ENCODE assay signal across 8 mouse cellular contexts in genomic region chr1:151344283-151345108, GRCm38 (mm10). TPM values are rescaled to one million over a fixed set of nuclear protein-coding genes. Genes with fewer than 3 reads are reported as not detected.
DNase-seq lines count a peak whose midpoint lies in the region; ATAC-seq and TF ChIP-seq lines count a peak whose summit lies in the region.

TSS of gene Ivns1abp (plus strand) at chr1:151344477.

- ATAC-seq in embryonic facial prominence, embryonic 13.5 days (ENCODE audit: insufficient number of reproducible peaks, insufficient read depth, low FRiP score, low TSS enrichment, low read depth): peak; percentile 91
- ATAC-seq in limb, embryonic 12.5 days (ENCODE audit: insufficient number of reproducible peaks, insufficient read depth, low FRiP score, low TSS enrichment, low read depth): peak; percentile 94
- ATAC-seq in midbrain, embryonic 15.5 days (replicated peaks): peak; percentile 97

- DNase-seq in 3134 (ENCODE audit: extremely low read depth, insufficient read length, low spot score): peak; percentile 97
- DNase-seq in adrenal gland, postnatal 36 days: peak; percentile 98 to 99
- DNase-seq in heart, adult 18-20 months: peak; percentile 98 to 99
- peak; percentile 99 for DNase-seq in kidney, adult 2 months
- DNase-seq in spleen, adult 2 months (ENCODE audit: low read depth in 1 of 2, low spot score in 2 of 2): peak; percentile 95 to 97

- peaks cover 37% of the 10 kb centered on the region for H3K4me1 ChIP-seq in embryonic facial prominence, embryonic 13.5 days
- peaks cover 31% of the 10 kb centered on the region for H3K4me1 ChIP-seq in kidney, adult 2 months (ENCODE audit: control insufficient read depth, insufficient read depth, low read length)
- H3K4me1 ChIP-seq in limb, embryonic 12.5 days (replicated peaks): peaks cover 33% of the 10 kb centered on the region
- H3K4me1 ChIP-seq in midbrain, embryonic 15.5 days: peaks cover 40% of the 10 kb centered on the region
- H3K4me1 ChIP-seq in spleen, adult 2 months (ENCODE audit: control insufficient read depth, insufficient read depth, insufficient read length): peaks cover 6% of the 10 kb centered on the region

- under 1% methylated on average over 91 of the region's 104 CpGs for WGBS in embryonic facial prominence, embryonic 13.5 days
- under 1% methylated on average over 104 of the region's 104 CpGs for WGBS in kidney, adult 2 months
- WGBS in limb, embryonic 12.5 days: under 1% methylated on average over 84 of the region's 104 CpGs
- WGBS in midbrain, embryonic 15.5 days: under 1% methylated on average over 94 of the region's 104 CpGs
- WGBS in spleen, adult 2 months: under 1% methylated on average over 102 of the region's 104 CpGs

- no peaks in the 10 kb centered on the region for H3K36me3 ChIP-seq in embryonic facial prominence, embryonic 13.5 days
- peaks cover 2% of the 10 kb centered on the region; the same call in 1 of the 2 replicates for H3K36me3 ChIP-seq in kidney, adult 2 months (ENCODE audit: control insufficient read depth, insufficient read depth, low read length)
- H3K36me3 ChIP-seq in limb, embryonic 12.5 days: peaks cover 3% of the 10 kb centered on the region
- H3K36me3 ChIP-seq in midbrain, embryonic 15.5 days (replicated peaks): no peaks in the 10 kb centered on the region
- H3K36me3 ChIP-seq in spleen, adult 2 months (ENCODE audit: control insufficient read depth, insufficient read depth, low read length): peaks cover 2% of the 10 kb centered on the region

- H3K9ac ChIP-seq in embryonic facial prominence, embryonic 13.5 days: peak within 1 kb of the TSS; percentile 96
- peak within 1 kb of the TSS; percentile 98 for H3K9ac ChIP-seq in limb, embryonic 12.5 days (replicated peaks)
- peak within 1 kb of the TSS; percentile 90 for H3K9ac ChIP-seq in midbrain, embryonic 15.5 days

- TF ChIP-seq CTCF in kidney, adult 2 months (conservative IDR thresholded peaks at IDR 0.05; ENCODE audit: insufficient read depth, insufficient read length, low read depth, low read length): no peak
- no peak for TF ChIP-seq CTCF in spleen, adult 2 months (IDR thresholded peaks at IDR 0.05; ENCODE audit: extremely low read depth, insufficient read depth, insufficient read length, insufficient replicate concordance)

- H3K27ac ChIP-seq in embryonic facial prominence, embryonic 13.5 days: peak within 1 kb of the TSS; percentile 96
- peak within 1 kb of the TSS; percentile 99 for H3K27ac ChIP-seq in kidney, adult 2 months (ENCODE audit: insufficient read depth, low read depth, low read length)
- peak within 1 kb of the TSS; percentile 95 for H3K27ac ChIP-seq in limb, embryonic 12.5 days
- peak within 1 kb of the TSS; percentile 95 for H3K27ac ChIP-seq in midbrain, embryonic 15.5 days
- H3K27ac ChIP-seq in spleen, adult 2 months (ENCODE audit: insufficient read depth, low read length): peak within 1 kb of the TSS; percentile 97

- H3K9me3 ChIP-seq in embryonic facial prominence, embryonic 13.5 days: no peaks in the 10 kb centered on the region
- no peaks in the 10 kb centered on the region for H3K9me3 ChIP-seq in limb, embryonic 12.5 days
- no peaks in the 10 kb centered on the region for H3K9me3 ChIP-seq in midbrain, embryonic 15.5 days

- H3K4me3 ChIP-seq in embryonic facial prominence, embryonic 13.5 days: peak within 1 kb of the TSS; percentile 85
- H3K4me3 ChIP-seq in kidney, adult 2 months (ENCODE audit: insufficient read depth, low read depth, low read length): peak within 1 kb of the TSS; percentile 63
- peak within 1 kb of the TSS; percentile 97 for H3K4me3 ChIP-seq in limb, embryonic 12.5 days (replicated peaks)
- H3K4me3 ChIP-seq in midbrain, embryonic 15.5 days: peak within 1 kb of the TSS; percentile 82
- peak within 1 kb of the TSS; percentile 89 for H3K4me3 ChIP-seq in spleen, adult 2 months (ENCODE audit: extremely low read depth, insufficient read depth, insufficient read length)

- H3K27me3 ChIP-seq in embryonic facial prominence, embryonic 13.5 days: no peaks in the 10 kb centered on the region
- H3K27me3 ChIP-seq in kidney, adult 2 months (replicated peaks; ENCODE audit: control insufficient read depth, insufficient read depth, low read length): no peaks in the 10 kb centered on the region
- H3K27me3 ChIP-seq in limb, embryonic 12.5 days: no peaks in the 10 kb centered on the region
- no peaks in the 10 kb centered on the region for H3K27me3 ChIP-seq in midbrain, embryonic 15.5 days (replicated peaks)
- no peaks in the 10 kb centered on the region for H3K27me3 ChIP-seq in spleen, adult 2 months (ENCODE audit: control insufficient read depth, insufficient read depth, low read length)

- H3K4me2 ChIP-seq in embryonic facial prominence, embryonic 13.5 days: peak within 1 kb of the TSS; percentile 82
- peak within 1 kb of the TSS; percentile 68 for H3K4me2 ChIP-seq in limb, embryonic 12.5 days
- H3K4me2 ChIP-seq in midbrain, embryonic 15.5 days: peak within 1 kb of the TSS; percentile 54

- TF ChIP-seq POLR2A in kidney, adult 2 months (IDR thresholded peaks at IDR 0.05; ENCODE audit: low read depth, low read length): peak; percentile 79
- peak; percentile 68 for TF ChIP-seq POLR2A in spleen, adult 2 months (IDR thresholded peaks at IDR 0.05; ENCODE audit: low read depth, low read length)

RNA-seq across cellular contexts. Expression of gene Ivns1abp, which starts in this region (rescaled TPM):
- 100 to 1,000 TPM; 137 to 199 TPM for total RNA-seq in adrenal gland, postnatal 36 days (2021)
- polyA plus RNA-seq in embryonic facial prominence, embryonic 13.5 days (2015; fragmentation: Nextera tagmentation; extraction: Ambion mirVana): 411 and 420 TPM in 2 replicates
- total RNA-seq in heart, adult 18-20 months (2021): 100 to 1,000 TPM; 867 to 929 TPM
- polyA plus RNA-seq in kidney, adult 2 months (2012; rRNA removed): 137 and 155 TPM in 2 replicates
- polyA plus RNA-seq in limb, embryonic 12.5 days (2016; fragmentation: Nextera tagmentation; extraction: Ambion mirVana): 352 and 354 TPM in 2 replicates
- 247 and 257 TPM in 2 replicates for polyA plus RNA-seq in midbrain, embryonic 15.5 days (2015; fragmentation: Nextera tagmentation; extraction: Ambion mirVana)
- 30.5 and 35.7 TPM in 2 replicates for polyA plus RNA-seq in spleen, adult 2 months (2012; rRNA removed)

Comparison
In these comparisons a context has a peak if more than half of its experiments do, and no peak if none do; other contexts are left out.
1. Peak in every context shown above with its lines: DNase-seq, ATAC-seq, H3K4me3 ChIP-seq and H3K27ac ChIP-seq.
2. RNA of gene Ivns1abp (total RNA-seq): 867 to 929 TPM in heart, adult 18-20 months; 137 to 199 TPM in adrenal gland, postnatal 36 days; every median in the first group is over 4 times any median in the second.